Mouse (Mus musculus) intestine, embryonic 15.5 days (tissue): Measurements from ENCODE around the gene Map4k2. TPM values are rescaled to one million over a fixed set of nuclear protein-coding genes. Genes with fewer than 3 reads are reported as not detected.

Experiments
- ATAC-seq: fragments of 200-750 bp; cut with Nextera tagmentation; 2 replicates; pipeline ENCODE4 v1.8.0; 2017; ENCODE audit warnings: moderate TSS enrichment, moderate library complexity
- H3K27ac ChIP-seq: fragments of 300-500 bp; sonication (generic); 2 replicates; pipeline ENCODE4 v1.5.1; 2015; ENCODE audit warnings: mild to moderate bottlenecking, inconsistent platforms
- H3K27me3 ChIP-seq: fragments of 300-500 bp; sonication (generic); replicated peaks from 2 replicates; pipeline ENCODE4 v1.6.1; 2015; ENCODE audit warnings: inconsistent platforms
- H3K36me3 ChIP-seq: fragments of 300-500 bp; sonication (generic); 2 replicates; pipeline ENCODE4 v1.6.1; 2015; ENCODE audit warnings: inconsistent platforms
- H3K4me1 ChIP-seq: fragments of 300-500 bp; sonication (generic); replicated peaks from 2 replicates; pipeline ENCODE4 v1.6.1; 2015; ENCODE audit warnings: inconsistent platforms
- H3K4me2 ChIP-seq: fragments of 300-500 bp; sonication (generic); replicated peaks from 2 replicates; pipeline ENCODE4 v1.6.1; 2015; ENCODE audit warnings: mild to moderate bottlenecking, inconsistent platforms
- H3K4me3 ChIP-seq: fragments of 300-500 bp; sonication (generic); replicated peaks from 2 replicates; pipeline ENCODE4 v1.5.1; 2015; ENCODE audit warnings: inconsistent platforms
- H3K9ac ChIP-seq: fragments of 300-500 bp; sonication (generic); 2 replicates; pipeline ENCODE4 v1.6.1; 2015; ENCODE audit warnings: inconsistent platforms
- H3K9me3 ChIP-seq: fragments of 300-500 bp; sonication (generic); 2 replicates; pipeline ENCODE4 v1.6.1; 2016; ENCODE audit warnings: inconsistent platforms
- WGBS: fragments of 180-500 bp; shearing (Covaris S2); methylation state at CpG from one replicate; pipeline ENCODE4 v1.1.7; 2015; 5-methylcytosine and 5-hydroxymethylcytosine counted together
- polyA plus RNA-seq: library from polyadenylated mRNA; unstranded; fragments of >200 nt; fragmentation: Nextera tagmentation; extraction: Ambion mirVana; gene quantifications from 2 replicates; pipeline ENCODE4 v1.2.1, GENCODE M21; 2015

The Map4k2 gene
- polyA plus RNA-seq, 1 experiment from 2014 or later: 8.8 TPM

DNA sequence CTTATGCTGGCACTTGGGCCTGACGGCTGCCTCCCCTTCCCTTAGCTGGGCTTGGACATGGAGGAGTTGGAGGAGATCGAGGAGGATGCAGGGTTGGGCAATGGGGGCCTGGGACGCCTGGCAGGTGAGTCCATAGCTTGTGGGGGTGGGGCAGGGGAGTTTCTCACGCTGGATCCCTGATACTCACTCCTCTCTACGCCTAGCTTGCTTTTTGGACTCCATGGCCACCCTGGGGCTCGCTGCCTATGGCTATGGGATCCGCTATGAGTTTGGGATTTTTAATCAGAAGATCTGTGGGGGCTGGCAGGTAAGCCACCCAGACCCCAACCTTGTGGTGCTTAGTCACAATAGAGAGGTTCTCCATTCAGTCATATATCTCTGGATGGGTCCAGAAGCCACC, 44.9 kb downstream of the Map4k2 start:
- no peaks in the 10 kb centered on the region for H3K36me3 ChIP-seq
- H3K9ac ChIP-seq: no peak overlapping the region
- 81% methylated on average over 7 of the region's 7 CpGs for WGBS
- no peak overlapping the region for H3K4me2 ChIP-seq
- H3K4me3 ChIP-seq: no peak overlapping the region
- ATAC-seq: no peak
- H3K27ac ChIP-seq: no peak overlapping the region
- peaks cover 12% of the 10 kb centered on the region for H3K4me1 ChIP-seq
- no peaks in the 10 kb centered on the region for H3K27me3 ChIP-seq
- no peaks in the 10 kb centered on the region for H3K9me3 ChIP-seq

- Histone ChIP-seq H3K36me3 (no peaks in the 10 kb centered on the region), H3K4me1 (peaks cover 12% of the 10 kb centered on the region), H3K9ac (no peak overlapping the region), H3K4me3 (no peak overlapping the region), H3K4me2 (no peak overlapping the region), H3K27me3 (no peaks in the 10 kb centered on the region), H3K27ac (no peak overlapping the region), H3K9me3 (no peaks in the 10 kb centered on the region)
- no peak for ATAC-seq
- WGBS: 66% methylated on average over 9 of the region's 9 CpGs
These were observed 45.3 kb downstream of the Map4k2 start for GRCm38 (mm10) chr19:6386234-6386633.

GRCm38 (mm10) chr19:6388006-6388405, 47.1 kb downstream of the Map4k2 start:
- no peak overlapping the region for H3K4me3 ChIP-seq
- no peaks in the 10 kb centered on the region for H3K9me3 ChIP-seq
- no peak overlapping the region for H3K27ac ChIP-seq
- no peak for ATAC-seq
- no peak overlapping the region for H3K9ac ChIP-seq
- peaks cover 12% of the 10 kb centered on the region for H3K4me1 ChIP-seq
- H3K27me3 ChIP-seq: no peaks in the 10 kb centered on the region
- 83% methylated on average over 13 of the region's 13 CpGs for whole genome bisulfite sequencing
- no peak overlapping the region for H3K4me2 ChIP-seq
- no peaks in the 10 kb centered on the region for H3K36me3 ChIP-seq

- Histone ChIP-seq H3K4me2 (peak overlapping the region; percentile 68), H3K9ac (peak overlapping the region; percentile 37), H3K36me3 (no peaks in the 10 kb centered on the region), H3K9me3 (no peaks in the 10 kb centered on the region), H3K27ac (no peak overlapping the region), H3K4me1 (no peaks in the 10 kb centered on the region), H3K4me3 (peak overlapping the region; percentile 37), H3K27me3 (no peaks in the 10 kb centered on the region)
- 3% methylated on average over 16 of the region's 16 CpGs for WGBS
- ATAC-seq: peak; percentile 83
These were observed 48.9 kb downstream of the Map4k2 start for GRCm38 (mm10) chr19:6389803-6390202.

DNA sequence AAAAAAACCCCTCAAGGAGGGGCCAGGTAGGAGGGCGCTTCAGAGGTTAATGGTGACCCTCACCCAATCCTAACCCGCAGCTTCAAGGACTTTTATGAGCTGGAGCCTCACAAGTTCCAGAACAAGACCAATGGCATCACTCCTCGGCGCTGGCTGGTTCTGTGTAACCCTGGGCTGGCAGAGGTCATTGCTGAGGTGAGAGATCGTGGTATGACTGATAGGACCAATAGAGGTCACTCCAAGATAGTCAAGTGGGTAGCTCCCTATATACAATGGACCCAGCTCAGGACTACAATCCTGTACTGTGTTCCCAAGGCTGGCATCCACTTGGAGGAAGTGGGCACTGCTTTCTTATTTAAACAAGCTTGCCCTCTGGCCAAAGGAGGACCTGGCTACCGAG, 49.3 kb downstream of the Map4k2 start:
- peak overlapping the region; percentile 68 for H3K4me2 ChIP-seq
- no peak overlapping the region for H3K27ac ChIP-seq
- ATAC-seq: peak; percentile 34
- no peaks in the 10 kb centered on the region for H3K36me3 ChIP-seq
- no peaks in the 10 kb centered on the region for H3K27me3 ChIP-seq
- no peaks in the 10 kb centered on the region for H3K4me1 ChIP-seq
- 51% methylated on average over 6 of the region's 6 CpGs for WGBS
- no peaks in the 10 kb centered on the region for H3K9me3 ChIP-seq
- no peak overlapping the region; the same call in 1 of the 2 replicates for H3K9ac ChIP-seq
- no peak overlapping the region for H3K4me3 ChIP-seq

GRCm38 (mm10) chr19:6392743-6393393, 51.9 kb downstream of the Map4k2 start:
- H3K36me3 ChIP-seq: no peaks in the 10 kb centered on the region
- H3K27ac ChIP-seq: no peak overlapping the region
- no peaks in the 10 kb centered on the region for H3K4me1 ChIP-seq
- no peak overlapping the region for H3K4me2 ChIP-seq
- WGBS: 92% methylated on average over 14 of the region's 14 CpGs
- no peaks in the 10 kb centered on the region for H3K9me3 ChIP-seq
- no peak for ATAC-seq
- H3K4me3 ChIP-seq: no peak overlapping the region
- H3K27me3 ChIP-seq: no peaks in the 10 kb centered on the region
- no peak overlapping the region for H3K9ac ChIP-seq

DNA sequence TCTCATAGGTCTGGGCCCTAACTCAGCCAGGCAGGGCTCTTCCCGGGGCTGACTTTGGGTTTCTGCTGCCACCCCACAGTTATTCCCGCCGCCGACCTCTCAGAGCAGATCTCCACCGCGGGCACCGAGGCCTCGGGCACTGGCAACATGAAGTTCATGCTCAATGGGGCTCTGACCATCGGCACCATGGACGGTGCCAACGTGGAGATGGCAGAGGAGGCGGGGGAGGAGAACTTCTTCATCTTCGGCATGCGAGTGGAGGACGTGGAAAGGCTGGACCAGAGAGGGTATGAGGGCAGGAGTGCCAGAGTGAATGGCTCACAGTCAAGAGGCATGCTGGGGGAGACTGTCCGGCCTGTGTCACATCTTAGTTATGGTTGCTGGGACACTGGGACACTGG, 52.7 kb downstream of the Map4k2 start:
- no peaks in the 10 kb centered on the region for H3K27me3 ChIP-seq
- H3K36me3 ChIP-seq: no peaks in the 10 kb centered on the region
- 89% methylated on average over 16 of the region's 16 CpGs for WGBS
- no peak overlapping the region for H3K4me3 ChIP-seq
- no peaks in the 10 kb centered on the region for H3K9me3 ChIP-seq
- no peak overlapping the region for H3K9ac ChIP-seq
- no peak for ATAC-seq
- no peak overlapping the region for H3K4me2 ChIP-seq
- no peak overlapping the region for H3K27ac ChIP-seq
- H3K4me1 ChIP-seq: peaks cover 3% of the 10 kb centered on the region

GRCm38 (mm10) chr19:6396237-6396636, 55.3 kb downstream of the Map4k2 start:
- no peak for ATAC-seq
- Histone ChIP-seq H3K27ac (no peak overlapping the region), H3K36me3 (no peaks in the 10 kb centered on the region)

GRCm38 (mm10) chr19:6397582-6398249, 56.8 kb downstream of the Map4k2 start:
- H3K9me3 ChIP-seq: no peaks in the 10 kb centered on the region
- no peak overlapping the region for H3K27ac ChIP-seq
- no peaks in the 10 kb centered on the region for H3K36me3 ChIP-seq
- H3K9ac ChIP-seq: no peak overlapping the region
- ATAC-seq: no peak
- H3K4me2 ChIP-seq: peak overlapping the region; percentile 98
- H3K4me3 ChIP-seq: no peak overlapping the region
- WGBS: 83% methylated on average over 22 of the region's 22 CpGs
- peaks cover 39% of the 10 kb centered on the region for H3K4me1 ChIP-seq
- peaks cover 24% of the 10 kb centered on the region for H3K27me3 ChIP-seq

More at GRCm38 (mm10) chr19:6396237-6396636, 55.3 kb downstream of the Map4k2 start:
- Histone ChIP-seq H3K4me1 (peaks cover 27% of the 10 kb centered on the region), H3K9me3 (no peaks in the 10 kb centered on the region), H3K4me2 (no peak overlapping the region), H3K27me3 (peaks cover 11% of the 10 kb centered on the region), H3K9ac (no peak overlapping the region), H3K4me3 (no peak overlapping the region)
- 81% methylated on average over 5 of the region's 5 CpGs for WGBS

- Histone ChIP-seq H3K4me1 (peaks cover 39% of the 10 kb centered on the region), H3K27me3 (peaks cover 33% of the 10 kb centered on the region), H3K4me2 (peak overlapping the region; percentile 98), H3K27ac (0 out of 2 replicates have a peak overlapping the region, but pooled peaks have one; percentile 22), H3K36me3 (no peaks in the 10 kb centered on the region), H3K4me3 (peak overlapping the region; percentile 65), H3K9me3 (no peaks in the 10 kb centered on the region), H3K9ac (peak overlapping the region; percentile 60)
- ATAC-seq: peak; percentile 67
- WGBS: 1% methylated on average over 38 of the region's 39 CpGs
These were observed 57.7 kb downstream of the Map4k2 start for GRCm38 (mm10) chr19:6398447-6399284.

DNA sequence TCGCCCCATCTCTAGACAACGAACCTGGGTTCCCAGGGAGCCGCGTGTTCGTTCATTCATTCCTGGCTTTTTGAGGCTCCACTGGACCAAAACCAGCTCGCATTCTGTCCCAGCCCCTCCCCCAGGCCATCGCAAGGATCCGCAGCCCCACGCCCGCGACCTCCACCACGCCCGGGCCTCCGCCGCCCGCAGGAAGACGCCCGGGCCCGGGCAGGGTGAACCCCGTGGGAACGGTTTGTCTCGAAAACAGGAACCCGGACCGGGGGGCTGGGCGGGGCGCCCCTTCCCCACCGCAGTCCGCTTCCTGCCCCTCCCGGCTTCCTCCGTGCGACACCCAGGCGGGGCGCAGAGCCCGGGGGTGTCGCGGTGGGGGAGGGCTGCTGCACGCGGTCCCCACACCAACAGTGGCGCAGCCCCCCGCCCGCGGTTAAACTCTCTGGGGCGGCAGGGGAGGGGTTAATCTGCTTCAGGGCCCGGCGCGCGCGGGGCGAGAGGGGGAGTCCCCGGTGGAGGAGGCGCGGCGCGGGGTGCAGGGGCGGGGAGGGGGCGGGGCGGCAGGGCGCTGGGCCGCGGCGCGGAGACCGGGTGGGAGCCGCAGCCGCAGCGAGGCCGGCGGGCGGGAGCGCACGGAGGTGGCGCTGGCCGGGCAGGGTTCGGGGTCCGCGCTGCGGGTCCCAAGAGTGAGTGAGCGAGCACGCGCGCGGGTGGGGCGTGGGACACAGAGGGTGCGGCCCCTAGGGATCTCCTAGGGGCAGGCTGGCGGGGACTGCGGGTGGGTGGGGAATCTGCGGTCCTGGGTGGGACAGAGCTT, 58.6 kb downstream of the Map4k2 start, which contains the start of gene Rasgrp2:
TSS of gene Rasgrp2 (plus strand) at position 56 of the 811 bp plus-strand sequence.
- no peaks in the 10 kb centered on the region for H3K9me3 ChIP-seq
- H3K4me2 ChIP-seq: peak within 1 kb of the TSS; percentile 98
- 0 out of 2 replicates have a peak within 1 kb of the TSS, but pooled peaks have one; percentile 22 for H3K27ac ChIP-seq
- WGBS: under 1% methylated on average over 71 of the region's 87 CpGs
- H3K4me3 ChIP-seq: peak within 1 kb of the TSS; percentile 65
- ATAC-seq: peak; percentile 43; the same call in 1 of the 2 replicates
- H3K4me1 ChIP-seq: peaks cover 39% of the 10 kb centered on the region
- H3K9ac ChIP-seq: peak within 1 kb of the TSS; percentile 60
- peaks cover 37% of the 10 kb centered on the region for H3K27me3 ChIP-seq
- no peaks in the 10 kb centered on the region for H3K36me3 ChIP-seq
